Mouse (Mus musculus): ENCODE results near the gene Cks2. TPM values are rescaled to one million over a fixed set of nuclear protein-coding genes. Genes with fewer than 3 reads are reported as not detected.

Cks2 gene
- polyA plus RNA-seq, 1 experiment from 2014 or later, result 69.3 TPM

- Histone ChIP-seq H3K36me3 (ENCODE audit: control insufficient read depth, insufficient read depth, low read length) (no peaks in the 10 kb centered on the region), H3K27me3 (ENCODE audit: control insufficient read depth, insufficient read depth, low read length) (no peaks in the 10 kb centered on the region), H3K9me3 (ENCODE audit: control insufficient read depth, low read length) (no peaks in the 10 kb centered on the region), H3K27ac (replicated peaks; ENCODE audit: low read depth, low read length) (no peak overlapping the region), H3K4me3 (replicated peaks; ENCODE audit: low read depth, low read length) (no peak overlapping the region), H3K9ac (replicated peaks; ENCODE audit: low read length) (no peak overlapping the region), H3K4me2 (ENCODE audit: low read length) (peak overlapping the region; percentile 15; the same call in 1 of the 2 replicates), H3K4me1 (ENCODE audit: control insufficient read depth, insufficient read depth, low read length) (peaks cover 7% of the 10 kb centered on the region; the same call in 1 of the 2 replicates)
- peak; percentile 19 for DNase-seq
- 26% methylated on average over 9 of the region's 9 CpGs for WGBS
- no peak for ATAC-seq (ENCODE audit: low FRiP score, low TSS enrichment)
Measured at GRCm38 (mm10) chr13:51611060-51611459, 34.0 kb upstream of the Cks2 start.

DNA sequence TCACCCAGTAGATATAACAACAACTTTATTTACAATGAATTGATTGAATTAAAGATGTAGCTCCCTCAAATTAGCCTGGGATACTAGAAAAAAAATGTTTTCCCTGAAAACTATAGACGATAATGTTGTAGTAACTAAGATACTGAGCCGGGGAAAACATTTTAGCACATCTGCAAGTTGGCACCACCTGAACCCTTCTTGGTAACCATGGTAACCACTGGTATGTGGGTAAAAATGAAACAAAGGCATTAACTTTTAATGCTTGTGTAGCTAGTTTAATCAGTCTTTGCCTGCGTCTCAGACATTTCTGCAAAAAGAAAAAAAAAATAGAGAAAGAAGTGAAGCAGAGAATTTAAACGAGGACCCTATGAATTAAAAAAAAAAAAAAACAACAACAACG, 33.5 kb upstream of the Cks2 start:
- H3K4me2 ChIP-seq (ENCODE audit: low read length), result peak overlapping the region; percentile 15; the same call in 1 of the 2 replicates
- no peaks in the 10 kb centered on the region for H3K27me3 ChIP-seq (ENCODE audit: control insufficient read depth, insufficient read depth, low read length)
- no peaks in the 10 kb centered on the region for H3K9me3 ChIP-seq (ENCODE audit: control insufficient read depth, low read length)
- peak; percentile 52 for DNase-seq
- no peak overlapping the region for H3K27ac ChIP-seq (replicated peaks; ENCODE audit: low read depth, low read length)
- no peak overlapping the region for H3K4me3 ChIP-seq (replicated peaks; ENCODE audit: low read depth, low read length)
- no peak overlapping the region for H3K9ac ChIP-seq (replicated peaks; ENCODE audit: low read length)
- WGBS, result 29% methylated on average over 5 of the region's 5 CpGs
- ATAC-seq (ENCODE audit: low FRiP score, low TSS enrichment), result no peak
- H3K36me3 ChIP-seq (ENCODE audit: control insufficient read depth, insufficient read depth, low read length), result no peaks in the 10 kb centered on the region
- H3K4me1 ChIP-seq (ENCODE audit: control insufficient read depth, insufficient read depth, low read length), result peaks cover 7% of the 10 kb centered on the region; the same call in 1 of the 2 replicates

- WGBS, result 71% methylated on average over 10 of the region's 10 CpGs
- Histone ChIP-seq H3K4me3 (replicated peaks; ENCODE audit: low read depth, low read length) (no peak overlapping the region), H3K4me2 (ENCODE audit: low read length) (no peak overlapping the region), H3K36me3 (ENCODE audit: control insufficient read depth, insufficient read depth, low read length) (no peaks in the 10 kb centered on the region), H3K9me3 (ENCODE audit: control insufficient read depth, low read length) (no peaks in the 10 kb centered on the region), H3K27ac (replicated peaks; ENCODE audit: low read depth, low read length) (no peak overlapping the region), H3K27me3 (ENCODE audit: control insufficient read depth, insufficient read depth, low read length) (no peaks in the 10 kb centered on the region), H3K4me1 (ENCODE audit: control insufficient read depth, insufficient read depth, low read length) (peaks cover 7% of the 10 kb centered on the region; the same call in 1 of the 2 replicates), H3K9ac (replicated peaks; ENCODE audit: low read length) (no peak overlapping the region)
- ATAC-seq (ENCODE audit: low FRiP score, low TSS enrichment) (no peak), DNase-seq (no peak)
Measured at GRCm38 (mm10) chr13:51615815-51616214, 29.2 kb upstream of the Cks2 start.

- ATAC-seq (ENCODE audit: low FRiP score, low TSS enrichment) (peak; percentile 53), DNase-seq (peak; percentile 77)
- Histone ChIP-seq H3K4me3 (replicated peaks; ENCODE audit: low read depth, low read length) (no peak overlapping the region), H3K27ac (replicated peaks; ENCODE audit: low read depth, low read length) (no peak overlapping the region), H3K4me1 (ENCODE audit: control insufficient read depth, insufficient read depth, low read length) (peaks cover under 1% of the 10 kb centered on the region; the same call in 1 of the 2 replicates), H3K36me3 (ENCODE audit: control insufficient read depth, insufficient read depth, low read length) (no peaks in the 10 kb centered on the region), H3K9ac (replicated peaks; ENCODE audit: low read length) (no peak overlapping the region), H3K4me2 (ENCODE audit: low read length) (no peak overlapping the region), H3K9me3 (ENCODE audit: control insufficient read depth, low read length) (no peaks in the 10 kb centered on the region), H3K27me3 (ENCODE audit: control insufficient read depth, insufficient read depth, low read length) (no peaks in the 10 kb centered on the region)
- WGBS, result 12% methylated on average over 12 of the region's 12 CpGs
Measured at GRCm38 (mm10) chr13:51616417-51617044, 28.5 kb upstream of the Cks2 start.

DNA sequence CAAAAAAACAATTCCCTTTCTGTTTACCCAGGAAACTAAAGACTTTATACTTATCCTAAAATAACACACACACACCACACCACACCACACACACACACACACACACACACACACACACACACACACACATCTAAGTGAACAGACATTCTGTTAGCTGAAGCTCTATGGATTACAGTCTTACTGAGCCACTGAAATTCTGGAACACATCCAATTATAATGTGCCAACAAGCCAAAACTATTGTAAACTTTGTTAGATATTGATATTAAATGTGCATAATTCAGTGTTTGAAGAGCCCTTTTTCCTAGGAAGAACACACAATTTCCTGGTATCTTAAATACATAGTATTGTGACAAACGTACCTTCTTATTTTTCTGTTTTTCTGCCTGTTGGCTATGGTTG, 27.7 kb upstream of the Cks2 start:
- no peaks in the 10 kb centered on the region for H3K9me3 ChIP-seq (ENCODE audit: control insufficient read depth, low read length)
- no peak for ATAC-seq (ENCODE audit: low FRiP score, low TSS enrichment)
- H3K9ac ChIP-seq (replicated peaks; ENCODE audit: low read length), result no peak overlapping the region
- no peaks in the 10 kb centered on the region for H3K36me3 ChIP-seq (ENCODE audit: control insufficient read depth, insufficient read depth, low read length)
- no peak overlapping the region for H3K4me3 ChIP-seq (replicated peaks; ENCODE audit: low read depth, low read length)
- H3K4me2 ChIP-seq (ENCODE audit: low read length), result no peak overlapping the region
- WGBS, result 56% methylated on average over 1 of the region's 1 CpGs
- no peak for DNase-seq
- no peaks in the 10 kb centered on the region for H3K4me1 ChIP-seq (ENCODE audit: control insufficient read depth, insufficient read depth, low read length)
- H3K27me3 ChIP-seq (ENCODE audit: control insufficient read depth, insufficient read depth, low read length), result no peaks in the 10 kb centered on the region
- no peak overlapping the region for H3K27ac ChIP-seq (replicated peaks; ENCODE audit: low read depth, low read length)

- H3K9me3 ChIP-seq (ENCODE audit: control insufficient read depth, low read length), result no peaks in the 10 kb centered on the region
- H3K9ac ChIP-seq (replicated peaks; ENCODE audit: low read length), result no peak overlapping the region
- no peaks in the 10 kb centered on the region for H3K27me3 ChIP-seq (ENCODE audit: control insufficient read depth, insufficient read depth, low read length)
- no peaks in the 10 kb centered on the region for H3K36me3 ChIP-seq (ENCODE audit: control insufficient read depth, insufficient read depth, low read length)
- ATAC-seq (ENCODE audit: low FRiP score, low TSS enrichment) (0 out of 2 replicates have a peak, but pooled peaks have one; percentile 14), DNase-seq (peak; percentile 89)
- 21% methylated on average over 6 of the region's 6 CpGs for WGBS
- H3K4me1 ChIP-seq (ENCODE audit: control insufficient read depth, insufficient read depth, low read length), result no peaks in the 10 kb centered on the region
- no peak overlapping the region for H3K4me3 ChIP-seq (replicated peaks; ENCODE audit: low read depth, low read length)
- H3K4me2 ChIP-seq (ENCODE audit: low read length), result 0 out of 2 replicates have a peak overlapping the region, but pooled peaks have one; percentile 12
- no peak overlapping the region for H3K27ac ChIP-seq (replicated peaks; ENCODE audit: low read depth, low read length)
Measured at GRCm38 (mm10) chr13:51617861-51618260, 27.2 kb upstream of the Cks2 start.

- Histone ChIP-seq H3K27ac (replicated peaks; ENCODE audit: low read depth, low read length) (no peak overlapping the region), H3K9me3 (ENCODE audit: control insufficient read depth, low read length) (no peaks in the 10 kb centered on the region), H3K9ac (replicated peaks; ENCODE audit: low read length) (no peak overlapping the region), H3K36me3 (ENCODE audit: control insufficient read depth, insufficient read depth, low read length) (no peaks in the 10 kb centered on the region), H3K27me3 (ENCODE audit: control insufficient read depth, insufficient read depth, low read length) (no peaks in the 10 kb centered on the region), H3K4me3 (replicated peaks; ENCODE audit: low read depth, low read length) (no peak overlapping the region), H3K4me1 (ENCODE audit: control insufficient read depth, insufficient read depth, low read length) (no peaks in the 10 kb centered on the region), H3K4me2 (ENCODE audit: low read length) (no peak overlapping the region)
- ATAC-seq (ENCODE audit: low FRiP score, low TSS enrichment), result peak; percentile 37; the same call in 1 of the 2 replicates
- DNase-seq, result peak; percentile 8
- 31% methylated on average over 9 of the region's 9 CpGs for WGBS
Measured at GRCm38 (mm10) chr13:51618602-51619001, 26.4 kb upstream of the Cks2 start.

GRCm38 (mm10) chr13:51622626-51623025, 22.4 kb upstream of the Cks2 start:
- H3K27ac ChIP-seq (replicated peaks; ENCODE audit: low read depth, low read length), result no peak overlapping the region
- ATAC-seq (ENCODE audit: low FRiP score, low TSS enrichment), result no peak
- H3K4me1 ChIP-seq (ENCODE audit: control insufficient read depth, insufficient read depth, low read length), result no peaks in the 10 kb centered on the region
- H3K9ac ChIP-seq (replicated peaks; ENCODE audit: low read length), result no peak overlapping the region
- no peak overlapping the region for H3K4me2 ChIP-seq (ENCODE audit: low read length)
- DNase-seq, result no peak
- no peaks in the 10 kb centered on the region for H3K27me3 ChIP-seq (ENCODE audit: control insufficient read depth, insufficient read depth, low read length)
- no peaks in the 10 kb centered on the region for H3K9me3 ChIP-seq (ENCODE audit: control insufficient read depth, low read length)
- WGBS, result 92% methylated on average over 5 of the region's 5 CpGs
- no peak overlapping the region for H3K4me3 ChIP-seq (replicated peaks; ENCODE audit: low read depth, low read length)
- no peaks in the 10 kb centered on the region for H3K36me3 ChIP-seq (ENCODE audit: control insufficient read depth, insufficient read depth, low read length)

- no peaks in the 10 kb centered on the region for H3K9me3 ChIP-seq (ENCODE audit: control insufficient read depth, low read length)
- 95% methylated on average over 2 of the region's 2 CpGs for WGBS
Measured at GRCm38 (mm10) chr13:51623678-51624077, 21.4 kb upstream of the Cks2 start.

More at GRCm38 (mm10) chr13:51623678-51624077, 21.4 kb upstream of the Cks2 start:
- Histone ChIP-seq H3K4me2 (ENCODE audit: low read length) (no peak overlapping the region), H3K27ac (replicated peaks; ENCODE audit: low read depth, low read length) (no peak overlapping the region), H3K36me3 (ENCODE audit: control insufficient read depth, insufficient read depth, low read length) (no peaks in the 10 kb centered on the region), H3K27me3 (ENCODE audit: control insufficient read depth, insufficient read depth, low read length) (no peaks in the 10 kb centered on the region), H3K9ac (replicated peaks; ENCODE audit: low read length) (no peak overlapping the region), H3K4me1 (ENCODE audit: control insufficient read depth, insufficient read depth, low read length) (no peaks in the 10 kb centered on the region), H3K4me3 (replicated peaks; ENCODE audit: low read depth, low read length) (no peak overlapping the region)
- no peak for ATAC-seq (ENCODE audit: low FRiP score, low TSS enrichment)
- no peak for DNase-seq
